Mouse (Mus musculus) liver (tissue): ENCODE results near the gene Tubg2.

Experiments used
- DNase-seq: peaks from one replicate; pipeline ENCODE4 v3.0.0-alpha.2; 2020; ENCODE audit warnings: mixed read lengths

Tubg2 gene

GRCm38 (mm10) chr11:101167211-101167962 is 11.7 kb downstream of the Tubg2 start:
- DNase-seq, result no peak

GRCm38 (mm10) chr11:101167963-101168300 is 12.2 kb downstream of the Tubg2 start:
- no peak for DNase-seq

GRCm38 (mm10) chr11:101168301-101168980 is 12.7 kb downstream of the Tubg2 start:
- DNase-seq, result no peak

- no peak for DNase-seq
Measured at GRCm38 (mm10) chr11:101169301-101170107, 13.8 kb downstream of the Tubg2 start.

- no peak for DNase-seq
Measured at GRCm38 (mm10) chr11:101170354-101170810, 14.7 kb downstream of the Tubg2 start, which contains the start of gene Cntnap1. Gene Cntnap1, plus strand, starts transcription at chr11:101170523.

- peak; percentile 89 for DNase-seq
Measured at GRCm38 (mm10) chr11:101170811-101171610, 15.3 kb downstream of the Tubg2 start, which contains the start of gene Plekhh3. Gene Plekhh3, minus strand, starts transcription at chr11:101171351.

- peak; percentile 64 for DNase-seq
Measured at GRCm38 (mm10) chr11:101171721-101172433, 16.2 kb downstream of the Tubg2 start.

- no peak for DNase-seq
Measured at GRCm38 (mm10) chr11:101172434-101172815, 16.7 kb downstream of the Tubg2 start.

GRCm38 (mm10) chr11:101173112-101173511 is 17.4 kb downstream of the Tubg2 start:
- DNase-seq, result no peak

- peak; percentile 71 for DNase-seq
Measured at GRCm38 (mm10) chr11:101173631-101174388, 18.1 kb downstream of the Tubg2 start.

- no peak for DNase-seq
Measured at GRCm38 (mm10) chr11:101174389-101174745, 18.7 kb downstream of the Tubg2 start.

- no peak for DNase-seq
Measured at GRCm38 (mm10) chr11:101174851-101175628, 19.3 kb downstream of the Tubg2 start, which contains the start of gene Ccr10. Gene Ccr10, minus strand, starts transcription at chr11:101175443.

- DNase-seq, result no peak
Measured at GRCm38 (mm10) chr11:101175636-101176116, 20.0 kb downstream of the Tubg2 start.

- DNase-seq, result no peak
Measured at GRCm38 (mm10) chr11:101176117-101176691, 20.5 kb downstream of the Tubg2 start.

GRCm38 (mm10) chr11:101176933-101177773 is 21.4 kb downstream of the Tubg2 start:
- peak; percentile 59 for DNase-seq

GRCm38 (mm10) chr11:101178061-101179058 is 22.7 kb downstream of the Tubg2 start:
- no peak for DNase-seq

- DNase-seq, result no peak
Measured at GRCm38 (mm10) chr11:101179306-101179705, 23.6 kb downstream of the Tubg2 start.
